Mouse (Mus musculus) stomach, embryonic 14.5 days (tissue): ENCODE measurements around the gene Stambpl1. TPM values are rescaled to one million over a fixed set of nuclear protein-coding genes. Genes with fewer than 3 reads are reported as not detected.

Experiments used
- ATAC-seq: fragments of 200-750 bp; cut with Nextera tagmentation; 2 replicates; pipeline ENCODE4 v1.8.0; 2017; ENCODE audit warnings: low read depth, moderate TSS enrichment; ENCODE audit not compliant: insufficient number of reproducible peaks, insufficient read depth, low FRiP score
- H3K27ac ChIP-seq: fragments of 300-500 bp; sonication (generic); 2 replicates; pipeline ENCODE4 v1.5.1; 2014; ENCODE audit warnings: mild to moderate bottlenecking, low read length, moderate library complexity, mixed read lengths
- H3K27me3 ChIP-seq: fragments of 300-500 bp; sonication (generic); 2 replicates; pipeline ENCODE4 v1.6.1; 2014; ENCODE audit warnings: low read length, control low read depth, mixed read lengths; ENCODE audit not compliant: control insufficient read depth, insufficient read depth
- H3K36me3 ChIP-seq: fragments of 300-500 bp; sonication (generic); 2 replicates; pipeline ENCODE4 v1.6.1; 2014; ENCODE audit warnings: mild to moderate bottlenecking, control low read depth, low read length, moderate library complexity, mixed read lengths; ENCODE audit not compliant: control insufficient read depth, insufficient read depth
- H3K4me1 ChIP-seq: fragments of 300-500 bp; sonication (generic); 2 replicates; pipeline ENCODE4 v1.6.1; 2014; ENCODE audit warnings: low read length, control low read depth, mixed read lengths; ENCODE audit not compliant: control insufficient read depth, insufficient read depth
- H3K4me2 ChIP-seq: fragments of 300-500 bp; sonication (generic); replicated peaks from 2 replicates; pipeline ENCODE4 v1.6.1; 2014; ENCODE audit warnings: low read depth, low read length, control low read depth
- H3K4me3 ChIP-seq: fragments of 300-500 bp; sonication (generic); 2 replicates; pipeline ENCODE4 v1.5.1; 2014; ENCODE audit warnings: low read depth, low read length, control low read depth
- H3K9ac ChIP-seq: fragments of 300-500 bp; sonication (generic); replicated peaks from 2 replicates; pipeline ENCODE4 v1.6.1; 2014; ENCODE audit warnings: low read depth, mild to moderate bottlenecking, control low read depth, low read length, moderate library complexity, mixed read lengths
- H3K9me3 ChIP-seq: fragments of 300-500 bp; sonication (generic); 2 replicates; pipeline ENCODE4 v1.6.1; 2016; ENCODE audit warnings: low read depth, low read length, control low read depth; ENCODE audit not compliant: control insufficient read depth
- WGBS: fragments of 180-500 bp; shearing (Covaris S2); extraction: QIAGEN DNeasy Blood & Tissue Kit; methylation state at CpG from one replicate; pipeline ENCODE4 v1.1.7; 2014; 5-methylcytosine and 5-hydroxymethylcytosine counted together
- polyA plus RNA-seq: library from polyadenylated mRNA; unstranded; fragments of >200 nt; fragmentation: Nextera tagmentation; extraction: Ambion mirVana; gene quantifications from 2 replicates; pipeline ENCODE4 v1.2.1, GENCODE M21; 2014

The Stambpl1 gene
- polyA plus RNA-seq, 1 experiment from 2014 or later = 7.4 TPM

GRCm38 (mm10) chr19:34169121-34169520, 22.9 kb upstream of the Stambpl1 start:
- ATAC-seq = no peak
- Histone ChIP-seq H3K36me3 (no peaks in the 10 kb centered on the region), H3K4me1 (no peaks in the 10 kb centered on the region), H3K4me2 (no peak overlapping the region), H3K27me3 (no peaks in the 10 kb centered on the region), H3K4me3 (no peak overlapping the region), H3K27ac (no peak overlapping the region), H3K9me3 (no peaks in the 10 kb centered on the region), H3K9ac (no peak overlapping the region)

GRCm38 (mm10) chr19:34171167-34171566, 20.9 kb upstream of the Stambpl1 start:
- ATAC-seq = no peak

DNA sequence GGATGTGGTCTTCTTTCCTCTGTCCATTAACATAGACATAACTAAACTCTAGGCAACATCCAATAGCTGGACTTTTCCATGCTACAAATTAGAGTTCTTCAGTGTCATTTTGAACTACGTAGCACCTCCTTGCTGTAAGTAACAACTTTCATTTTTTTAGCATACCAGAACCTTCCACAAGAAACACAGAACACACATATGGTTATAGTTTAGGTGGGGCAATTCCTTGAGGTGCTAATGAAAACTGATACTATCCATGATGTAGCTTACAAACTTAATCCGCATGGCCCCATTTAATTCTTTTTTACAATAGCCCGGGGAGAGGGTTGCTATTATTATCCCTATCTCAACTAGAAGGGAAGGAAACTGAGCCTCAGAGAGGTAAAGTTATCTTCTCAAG, 18.0 kb upstream of the Stambpl1 start:
- H3K27me3 ChIP-seq = no peaks in the 10 kb centered on the region
- no peaks in the 10 kb centered on the region for H3K4me1 ChIP-seq
- 79% methylated on average over 3 of the region's 3 CpGs for WGBS
- H3K36me3 ChIP-seq = no peaks in the 10 kb centered on the region
- no peaks in the 10 kb centered on the region for H3K9me3 ChIP-seq
- H3K4me3 ChIP-seq = no peak overlapping the region
- H3K27ac ChIP-seq = no peak overlapping the region
- H3K4me2 ChIP-seq = no peak overlapping the region
- ATAC-seq = no peak
- H3K9ac ChIP-seq = no peak overlapping the region

More at GRCm38 (mm10) chr19:34171167-34171566, 20.9 kb upstream of the Stambpl1 start:
- no peak overlapping the region for H3K4me2 ChIP-seq
- no peak overlapping the region for H3K4me3 ChIP-seq
- H3K36me3 ChIP-seq = no peaks in the 10 kb centered on the region
- H3K9ac ChIP-seq = no peak overlapping the region
- H3K27me3 ChIP-seq = no peaks in the 10 kb centered on the region
- H3K27ac ChIP-seq = no peak overlapping the region
- no peaks in the 10 kb centered on the region for H3K9me3 ChIP-seq
- WGBS = 69% methylated on average over 3 of the region's 3 CpGs
- H3K4me1 ChIP-seq = no peaks in the 10 kb centered on the region

- no peak for ATAC-seq
- H3K36me3 ChIP-seq = no peaks in the 10 kb centered on the region
- no peaks in the 10 kb centered on the region for H3K9me3 ChIP-seq
- whole genome bisulfite sequencing = 84% methylated on average over 4 of the region's 4 CpGs
- H3K4me3 ChIP-seq = no peak overlapping the region
- H3K4me2 ChIP-seq = no peak overlapping the region
- no peaks in the 10 kb centered on the region for H3K4me1 ChIP-seq
- H3K27me3 ChIP-seq = no peaks in the 10 kb centered on the region
- H3K9ac ChIP-seq = no peak overlapping the region
- no peak overlapping the region for H3K27ac ChIP-seq
These were observed 12.9 kb upstream of the Stambpl1 start for GRCm38 (mm10) chr19:34179136-34179535.

GRCm38 (mm10) chr19:34180316-34180715, 11.7 kb upstream of the Stambpl1 start:
- H3K36me3 ChIP-seq = no peaks in the 10 kb centered on the region

DNA sequence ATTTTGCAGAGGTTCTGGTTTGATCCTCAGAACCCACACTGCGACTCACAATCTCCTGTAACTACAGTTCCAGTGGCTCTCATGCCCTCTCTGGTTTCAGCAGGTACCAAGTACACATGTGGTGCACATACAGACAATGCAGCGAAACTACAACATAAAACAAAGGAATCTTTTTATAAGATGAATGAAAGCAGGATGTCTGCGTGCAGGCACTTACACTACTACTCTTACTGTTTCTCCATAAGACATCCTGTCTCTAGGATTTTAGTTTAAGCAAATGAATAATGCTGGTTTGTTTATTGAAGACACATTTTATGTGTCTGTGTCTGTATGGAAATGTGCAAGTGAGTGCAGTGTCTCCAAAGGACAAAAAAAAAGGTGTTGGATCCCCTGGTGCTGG, 10.8 kb upstream of the Stambpl1 start:
- no peak overlapping the region for H3K4me2 ChIP-seq
- no peak overlapping the region for H3K4me3 ChIP-seq
- H3K36me3 ChIP-seq = no peaks in the 10 kb centered on the region
- H3K4me1 ChIP-seq = no peaks in the 10 kb centered on the region
- no peak overlapping the region for H3K9ac ChIP-seq
- no peak for ATAC-seq
- WGBS = 76% methylated on average over 3 of the region's 3 CpGs
- H3K9me3 ChIP-seq = no peaks in the 10 kb centered on the region
- H3K27me3 ChIP-seq = no peaks in the 10 kb centered on the region
- H3K27ac ChIP-seq = no peak overlapping the region

More at GRCm38 (mm10) chr19:34180316-34180715, 11.7 kb upstream of the Stambpl1 start:
- H3K9ac ChIP-seq = no peak overlapping the region
- WGBS = 37% methylated on average over 2 of the region's 2 CpGs
- H3K4me1 ChIP-seq = no peaks in the 10 kb centered on the region
- ATAC-seq = no peak
- no peaks in the 10 kb centered on the region for H3K27me3 ChIP-seq
- no peak overlapping the region for H3K27ac ChIP-seq
- no peak overlapping the region for H3K4me3 ChIP-seq
- no peaks in the 10 kb centered on the region for H3K9me3 ChIP-seq
- no peak overlapping the region for H3K4me2 ChIP-seq

- no peaks in the 10 kb centered on the region for H3K9me3 ChIP-seq
- no peak overlapping the region for H3K27ac ChIP-seq
- 66% methylated on average over 5 of the region's 5 CpGs for WGBS
- no peak overlapping the region for H3K4me3 ChIP-seq
- no peaks in the 10 kb centered on the region for H3K36me3 ChIP-seq
- ATAC-seq = no peak
- H3K9ac ChIP-seq = no peak overlapping the region
- no peak overlapping the region for H3K4me2 ChIP-seq
- H3K27me3 ChIP-seq = no peaks in the 10 kb centered on the region
- no peaks in the 10 kb centered on the region for H3K4me1 ChIP-seq
These were observed 9.5 kb upstream of the Stambpl1 start for GRCm38 (mm10) chr19:34182490-34182889.

DNA sequence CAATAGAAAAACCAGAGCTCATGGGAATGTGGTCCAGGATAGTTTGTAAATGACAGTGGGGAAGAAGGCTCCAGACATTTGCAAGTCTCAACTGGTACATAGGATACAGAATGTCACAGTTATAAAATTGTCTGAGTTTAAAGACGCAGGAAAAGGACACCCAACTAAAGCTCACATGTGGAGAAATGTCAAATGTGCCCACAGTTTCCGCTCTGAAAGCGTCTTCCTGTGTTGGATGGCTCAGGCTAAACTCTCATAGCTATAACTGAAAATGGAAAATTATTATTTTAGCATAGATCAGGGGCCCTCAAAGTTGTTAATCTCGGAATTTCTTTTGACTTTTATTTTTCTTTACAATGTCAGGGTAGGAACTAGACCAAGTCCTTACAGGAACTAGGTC, 5.2 kb upstream of the Stambpl1 start:
- H3K27ac ChIP-seq = no peak overlapping the region
- no peak overlapping the region for H3K4me3 ChIP-seq
- WGBS = 90% methylated on average over 4 of the region's 4 CpGs
- H3K4me1 ChIP-seq = no peaks in the 10 kb centered on the region
- no peak overlapping the region for H3K4me2 ChIP-seq
- H3K27me3 ChIP-seq = no peaks in the 10 kb centered on the region
- H3K9me3 ChIP-seq = no peaks in the 10 kb centered on the region
- no peak for ATAC-seq
- no peaks in the 10 kb centered on the region for H3K36me3 ChIP-seq
- H3K9ac ChIP-seq = no peak overlapping the region

DNA sequence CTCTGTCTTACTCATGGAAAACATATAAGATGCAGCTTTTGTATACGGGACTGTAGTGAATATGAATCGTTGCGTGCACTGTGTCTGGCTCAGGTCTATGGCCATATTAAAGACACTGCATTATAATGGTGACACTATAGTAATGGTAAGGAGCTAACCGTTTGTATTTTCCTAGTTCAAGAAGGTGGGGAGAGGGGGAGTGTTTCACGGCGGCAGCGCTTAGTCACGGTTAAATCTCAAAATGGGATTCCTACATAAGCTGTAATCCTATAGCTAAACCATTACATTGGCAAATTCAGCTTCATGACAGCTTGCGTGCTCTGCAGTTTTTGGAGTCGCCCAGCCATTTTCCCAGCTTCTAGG, 403 bp upstream of the Stambpl1 start:
- H3K4me2 ChIP-seq = peak overlapping the region; percentile 70
- 24% methylated on average over 10 of the region's 10 CpGs for WGBS
- H3K9ac ChIP-seq = no peak overlapping the region; the same call in 1 of the 2 replicates
- H3K27ac ChIP-seq = no peak overlapping the region
- no peaks in the 10 kb centered on the region for H3K27me3 ChIP-seq
- H3K9me3 ChIP-seq = no peaks in the 10 kb centered on the region
- peak overlapping the region; percentile 52 for H3K4me3 ChIP-seq
- no peaks in the 10 kb centered on the region for H3K36me3 ChIP-seq
- peak; percentile 10; the same call in 1 of the 2 replicates for ATAC-seq
- peaks cover 4% of the 10 kb centered on the region; the same call in 1 of the 2 replicates for H3K4me1 ChIP-seq
